In the genomic region with DNA sequence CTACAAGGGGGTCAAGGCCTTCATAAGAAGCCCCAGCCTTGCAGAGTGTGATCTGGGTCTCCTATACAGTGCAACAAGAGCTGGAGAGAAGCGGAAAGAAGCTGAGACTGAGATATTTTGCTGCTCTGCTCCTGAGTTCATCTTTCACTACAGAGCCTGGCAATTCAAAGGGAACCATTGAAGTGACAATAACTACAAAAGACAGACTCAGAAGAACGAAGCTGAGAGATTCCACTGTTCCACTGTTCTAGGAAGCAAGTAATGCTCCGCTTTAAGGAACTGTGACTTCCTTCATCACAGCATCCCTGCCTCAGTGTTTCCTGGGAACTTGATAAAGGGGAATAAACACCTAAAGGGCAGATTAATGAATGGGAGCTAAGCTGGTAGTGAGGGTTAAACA, we compare ENCODE assay signal across 26 mouse cellular contexts. TPM values are rescaled to one million over a fixed set of nuclear protein-coding genes. Genes with fewer than 3 reads are reported as not detected.
DNase-seq lines count a peak whose midpoint lies in the region; ATAC-seq lines count a peak whose summit lies in the region.
"Had no signal": no experiment of that assay in that cellular context is flagged by ENCODE, and none has a peak within 500 bp of the region (broad histone marks: within the 10 kb centered on the region; RNA-seq: fewer than 3 reads in every experiment).

No protein-coding gene starts in this region.

- H3K4me1 ChIP-seq in midbrain, embryonic 11.5 days (ENCODE audit: control insufficient read depth, insufficient read depth, low read length): no peaks in the 10 kb centered on the region
- H3K4me1 ChIP-seq in midbrain, embryonic 13.5 days (replicated peaks): no peaks in the 10 kb centered on the region

- ATAC-seq in midbrain, embryonic 11.5 days (ENCODE audit: low FRiP score): no peak
- ATAC-seq in midbrain, embryonic 13.5 days: no peak
- ATAC-seq: activated CD4-positive, CD25-positive, alpha-beta regulatory T cell, adult 4 months; CD4-positive, CD25-positive, alpha-beta regulatory T cell, adult 4 months; Patski had no signal

- H3K9me3 ChIP-seq in midbrain, embryonic 11.5 days (ENCODE audit: control insufficient read depth, low read length): no peaks in the 10 kb centered on the region
- H3K9me3 ChIP-seq in midbrain, embryonic 13.5 days: no peaks in the 10 kb centered on the region
- H3K9me3 ChIP-seq: G1E had no signal

- peak; percentile 66 for DNase-seq in midbrain, embryonic 11.5 days (ENCODE audit: low spot score, missing footprints)
- peak; percentile 63 for DNase-seq in Muller cell, postnatal 12 days (ENCODE audit: inconsistent ontology term)
- DNase-seq in retina, embryonic 14.5 days (ENCODE audit: low spot score): peak; percentile 54
- DNase-seq in retina, postnatal 1 day: peak; percentile 52
- DNase-seq in adrenal gland, adult 18-20 months (ENCODE audit: low spot score in 2 of 2): no peak
- DNase-seq in thymus, postnatal 36 days: no peak
- no peak for DNase-seq in gastrocnemius, postnatal 10 days
- DNase-seq: adrenal gland, adult 2 months; adrenal gland, adult 8-10 months; adrenal gland, postnatal 10 days; adrenal gland, postnatal 14 days; adrenal gland, postnatal 25 days; adrenal gland, postnatal 36 days; B cell, adult 2 months; cerebellum, adult 11 months; cerebellum, adult 11-12 months; cerebellum, adult 18-20 months; cerebellum, adult 2 months had no signal

- H3K27me3 ChIP-seq in midbrain, embryonic 11.5 days (ENCODE audit: control insufficient read depth, insufficient read depth, low read length): no peaks in the 10 kb centered on the region
- no peaks in the 10 kb centered on the region for H3K27me3 ChIP-seq in midbrain, embryonic 13.5 days
- H3K27me3 ChIP-seq: CH12.LX had no signal

- no peaks in the 10 kb centered on the region for H3K36me3 ChIP-seq in midbrain, embryonic 11.5 days (ENCODE audit: control insufficient read depth, insufficient read depth, low read length)
- no peaks in the 10 kb centered on the region for H3K36me3 ChIP-seq in midbrain, embryonic 13.5 days
- H3K36me3 ChIP-seq: G1E had no signal

- no peak overlapping the region for H3K4me2 ChIP-seq in midbrain, embryonic 11.5 days
- no peak overlapping the region for H3K4me2 ChIP-seq in midbrain, embryonic 13.5 days (replicated peaks)

- no peak overlapping the region for H3K4me3 ChIP-seq in midbrain, embryonic 11.5 days (ENCODE audit: low read depth, low read length)
- H3K4me3 ChIP-seq in midbrain, embryonic 13.5 days (replicated peaks): no peak overlapping the region

- no peak overlapping the region for H3K9ac ChIP-seq in midbrain, embryonic 11.5 days (ENCODE audit: low read length)
- no peak overlapping the region for H3K9ac ChIP-seq in midbrain, embryonic 13.5 days (replicated peaks)

- H3K27ac ChIP-seq in midbrain, embryonic 11.5 days (ENCODE audit: low read depth, low read length): no peak overlapping the region
- no peak overlapping the region for H3K27ac ChIP-seq in midbrain, embryonic 13.5 days

- WGBS in midbrain, embryonic 11.5 days: 77% methylated on average over 3 of the region's 3 CpGs
- WGBS in midbrain, embryonic 13.5 days: 62% methylated on average over 3 of the region's 3 CpGs

RNA-seq across cellular contexts. Expression of gene Prdm5, which starts 50.5 kb away (rescaled TPM):
- 13.1 and 13.3 TPM in 2 replicates for polyA plus RNA-seq in midbrain, embryonic 11.5 days (2014; fragmentation: Nextera tagmentation; extraction: Ambion mirVana)
- polyA plus RNA-seq in midbrain, embryonic 13.5 days (2015; fragmentation: Nextera tagmentation; extraction: Ambion mirVana): 6.8 and 7.2 TPM in 2 replicates
- 10 to 100 TPM; 10.9 to 13.8 TPM for total RNA-seq in adrenal gland, adult 18-20 months (2021)
- 10 to 100 TPM in 1 of 2 experiments, 1 to 10 TPM in 1; 7.7 to 10.6 TPM for total RNA-seq in gastrocnemius, postnatal 10 days (2021)
- total RNA-seq: CH12.LX, MEL had no signal
- polyA plus RNA-seq: G1E had no signal

RNA-seq across cellular contexts. Expression of gene Ndnf, which starts 56.9 kb away (rescaled TPM):
- 9.5 and 10.5 TPM in 2 replicates for polyA plus RNA-seq in midbrain, embryonic 11.5 days (2014; fragmentation: Nextera tagmentation; extraction: Ambion mirVana)
- 3.1 and 5.9 TPM in 2 replicates for polyA plus RNA-seq in midbrain, embryonic 13.5 days (2015; fragmentation: Nextera tagmentation; extraction: Ambion mirVana)
- under 1 TPM; 0.32 to 0.63 TPM for total RNA-seq in adrenal gland, adult 18-20 months (2021)
- 1 to 10 TPM; 1.2 to 1.6 TPM for total RNA-seq in gastrocnemius, postnatal 10 days (2021)
- total RNA-seq: MEL had no signal
- polyA plus RNA-seq: C2C12, G1E, Patski had no signal

Comparison
In these comparisons a context has a peak if more than half of its experiments do, and no peak if none do; other contexts are left out.
1. DNase-seq: peak in midbrain, embryonic 11.5 days (single experiment), Muller cell, postnatal 12 days (single experiment), retina, embryonic 14.5 days (single experiment) and retina, postnatal 1 day (single experiment); none in adrenal gland, adult 18-20 months (0 of 2), thymus, postnatal 36 days (0 of 2) and gastrocnemius, postnatal 10 days (single experiment).